Comparison of ENCODE assay signal across 8 mouse cellular contexts in genomic region chr5:102766311-102767057, GRCm38 (mm10).
DNase-seq lines count a peak whose midpoint lies in the region; ATAC-seq lines count a peak whose summit lies in the region.

No protein-coding gene starts in this region.

- peak; percentile 69 for DNase-seq in embryo, embryonic 10 days (ENCODE audit: low spot score)
- no peak for DNase-seq in embryo, embryonic 11 days
- peak; percentile 36 for DNase-seq in ovary, postnatal 14 days (ENCODE audit: low spot score)
- no peak for DNase-seq in ovary, postnatal 10 days (ENCODE audit: low spot score)
- peak; percentile 9 to 13 for DNase-seq in cerebellum, postnatal 36 days
- peak; percentile 80 to 88 for DNase-seq in kidney, postnatal 36 days
- peak; percentile 45 to 75 for DNase-seq in spleen, postnatal 4 days (ENCODE audit: low spot score in 2 of 2)

- H3K4me1 ChIP-seq in forebrain, embryonic 12.5 days: peaks cover 6% of the 10 kb centered on the region; the same call in 1 of the 2 replicates

- no peaks in the 10 kb centered on the region for H3K9me3 ChIP-seq in forebrain, embryonic 12.5 days

- no peak overlapping the region for H3K27ac ChIP-seq in forebrain, embryonic 12.5 days

- H3K9ac ChIP-seq in forebrain, embryonic 12.5 days: no peak overlapping the region

- 78% methylated on average over 6 of the region's 6 CpGs for WGBS in forebrain, embryonic 12.5 days

- no peak overlapping the region for H3K4me3 ChIP-seq in forebrain, embryonic 12.5 days (replicated peaks)

- H3K4me2 ChIP-seq in forebrain, embryonic 12.5 days: no peak overlapping the region

- ATAC-seq in forebrain, embryonic 12.5 days (ENCODE audit: low FRiP score): no peak

- no peaks in the 10 kb centered on the region for H3K36me3 ChIP-seq in forebrain, embryonic 12.5 days (replicated peaks)

- H3K27me3 ChIP-seq in forebrain, embryonic 12.5 days: no peaks in the 10 kb centered on the region

Comparison
In these comparisons a context has a peak if more than half of its experiments do, and no peak if none do; other contexts are left out.
1. DNase-seq: peak in embryo, embryonic 10 days (single experiment), ovary, postnatal 14 days (single experiment), cerebellum, postnatal 36 days (2 of 2), kidney, postnatal 36 days (2 of 2) and spleen, postnatal 4 days (2 of 2); none in embryo, embryonic 11 days (single experiment) and ovary, postnatal 10 days (single experiment).